18 mouse cellular contexts compared by ENCODE assay signal in genomic region chr17:27064195-27064594, GRCm38 (mm10). TPM values are rescaled to one million over a fixed set of nuclear protein-coding genes. Genes with fewer than 3 reads are reported as not detected.
A peak's percentile ranks its signal among the peaks of the same experiment; 100 is the strongest.
DNase-seq lines count a peak whose midpoint lies in the region; ATAC-seq lines count a peak whose summit lies in the region.
"Had no signal": no experiment of that assay in that cellular context is flagged by ENCODE, and none has a peak within 500 bp of the region (broad histone marks: within the 10 kb centered on the region; RNA-seq: fewer than 3 reads in every experiment).

No protein-coding gene starts in this region.

- no peak for ATAC-seq in heart, embryonic 14.5 days (ENCODE audit: insufficient number of reproducible peaks, insufficient read depth, low FRiP score, low read depth)
- no peak for ATAC-seq in lung, embryonic 16.5 days (ENCODE audit: low read depth)
- ATAC-seq: CD4-positive, CD25-positive, alpha-beta regulatory T cell, adult 4 months; forebrain, embryonic 16.5 days; liver, embryonic 12.5 days had no signal

- no peaks in the 10 kb centered on the region for H3K9me3 ChIP-seq in heart, embryonic 14.5 days (ENCODE audit: control insufficient read depth, low read length)
- 0 out of 2 replicates have a peak, but pooled peaks cover 3% of the 10 kb centered on the region for H3K9me3 ChIP-seq in lung, embryonic 16.5 days (ENCODE audit: control insufficient read depth, low read length)
- H3K9me3 ChIP-seq in limb, embryonic 10.5 days (replicated peaks), result no peaks in the 10 kb centered on the region
- H3K9me3 ChIP-seq: liver, embryonic 12.5 days; midbrain, embryonic 12.5 days had no signal

- H3K4me3 ChIP-seq in heart, embryonic 14.5 days (ENCODE audit: control insufficient read depth in 1 of 2, insufficient read depth in 1 of 2, low read depth in 1 of 2, low read length in 2 of 2), result no peak overlapping the region
- H3K4me3 ChIP-seq in lung, embryonic 16.5 days (ENCODE audit: low read length), result no peak overlapping the region
- no peak overlapping the region for H3K4me3 ChIP-seq in limb, embryonic 10.5 days
- H3K4me3 ChIP-seq: liver, embryonic 12.5 days; midbrain, embryonic 12.5 days had no signal

- H3K4me1 ChIP-seq in heart, embryonic 14.5 days (ENCODE audit: control insufficient read depth in 2 of 2, insufficient read depth in 2 of 2, low read length in 2 of 2), result peaks cover 8 to 14% of the 10 kb centered on the region in 2 experiments; a peak in 3 of 4 replicates
- peaks cover 21% of the 10 kb centered on the region for H3K4me1 ChIP-seq in lung, embryonic 16.5 days (replicated peaks; ENCODE audit: control insufficient read depth, insufficient read depth, low read length)
- peaks cover 28% of the 10 kb centered on the region for H3K4me1 ChIP-seq in limb, embryonic 10.5 days

- no peaks in the 10 kb centered on the region for H3K36me3 ChIP-seq in heart, embryonic 14.5 days (ENCODE audit: control insufficient read depth, insufficient read depth, low read length)
- H3K36me3 ChIP-seq in lung, embryonic 16.5 days (ENCODE audit: control insufficient read depth, insufficient read depth, low read length), result no peaks in the 10 kb centered on the region
- H3K36me3 ChIP-seq in limb, embryonic 10.5 days, result no peaks in the 10 kb centered on the region
- H3K36me3 ChIP-seq: liver, embryonic 12.5 days; midbrain, embryonic 12.5 days had no signal

- WGBS in heart, embryonic 14.5 days, result 65% methylated on average over 2 of the region's 2 CpGs
- 35% methylated on average over 2 of the region's 2 CpGs for WGBS in lung, embryonic 16.5 days
- 69% methylated on average over 2 of the region's 2 CpGs for WGBS in limb, embryonic 10.5 days

- no peak overlapping the region for H3K4me2 ChIP-seq in heart, embryonic 14.5 days (ENCODE audit: low read length)
- no peak overlapping the region for H3K4me2 ChIP-seq in lung, embryonic 16.5 days (ENCODE audit: low read depth, low read length)
- H3K4me2 ChIP-seq: liver, embryonic 12.5 days; midbrain, embryonic 12.5 days had no signal

- H3K9ac ChIP-seq in heart, embryonic 14.5 days (ENCODE audit: low read length), result peak overlapping the region; percentile 30; the same call in 1 of the 2 replicates
- H3K9ac ChIP-seq in lung, embryonic 16.5 days (ENCODE audit: low read length), result no peak overlapping the region
- H3K9ac ChIP-seq: liver, embryonic 12.5 days; midbrain, embryonic 12.5 days had no signal

- no peaks in the 10 kb centered on the region for H3K27me3 ChIP-seq in heart, embryonic 14.5 days (ENCODE audit: control insufficient read depth, insufficient read depth, low read length)
- H3K27me3 ChIP-seq in lung, embryonic 16.5 days (ENCODE audit: control insufficient read depth, insufficient read depth, low read depth, low read length), result no peaks in the 10 kb centered on the region
- peaks cover 4% of the 10 kb centered on the region for H3K27me3 ChIP-seq in limb, embryonic 10.5 days (ENCODE audit: low read depth, poor library complexity, severe bottlenecking)

- H3K27ac ChIP-seq in heart, embryonic 14.5 days (replicated peaks in 1 of 2; ENCODE audit: control insufficient read depth in 1 of 2, insufficient read depth in 1 of 2, low read depth in 2 of 2, low read length in 2 of 2), result no peak overlapping the region
- H3K27ac ChIP-seq in lung, embryonic 16.5 days (ENCODE audit: low read length), result peak overlapping the region; percentile 21
- H3K27ac ChIP-seq in limb, embryonic 10.5 days, result peak overlapping the region; percentile 53
- H3K27ac ChIP-seq: hindbrain, postnatal 0 days; liver, embryonic 12.5 days; midbrain, embryonic 12.5 days had no signal

- no peak for DNase-seq in heart, adult 9 months (ENCODE audit: low spot score in 2 of 2)
- no peak for DNase-seq in lung, adult 18-20 months
- DNase-seq in limb, embryonic 10.5 days (ENCODE audit: low spot score), result no peak
- no peak for DNase-seq in right cerebral cortex, postnatal 36 days (ENCODE audit: low spot score in 2 of 2)
- DNase-seq in embryo, embryonic 10 days (ENCODE audit: low spot score), result no peak
- DNase-seq: adrenal gland, postnatal 14 days; cerebellum, adult 8-10 months; gastrocnemius, postnatal 14 days; heart, postnatal 14 days; kidney, postnatal 14 days; lung, postnatal 36 days had no signal

RNA-seq across cellular contexts. Expression of gene Itpr3, which starts 7.1 kb away (rescaled TPM):
- 1.7 TPM in 2 replicates for polyA plus RNA-seq in heart, embryonic 14.5 days (2014; fragmentation: Nextera tagmentation; extraction: Ambion mirVana)
- polyA plus RNA-seq in lung, embryonic 16.5 days (2015; fragmentation: Nextera tagmentation; extraction: Ambion mirVana), result 6.1 TPM in 2 replicates
- polyA plus RNA-seq in limb, embryonic 10.5 days (2016; fragmentation: Nextera tagmentation; extraction: Ambion mirVana), result 4.3 and 4.8 TPM in 2 replicates

RNA-seq across cellular contexts. Expression of gene Bak1, which starts 35.4 kb away (rescaled TPM):
- 8.2 and 10.5 TPM in 2 replicates for polyA plus RNA-seq in heart, embryonic 14.5 days (2014; fragmentation: Nextera tagmentation; extraction: Ambion mirVana)
- polyA plus RNA-seq in lung, embryonic 16.5 days (2015; fragmentation: Nextera tagmentation; extraction: Ambion mirVana), result 7.8 and 8.1 TPM in 2 replicates
- 3.7 and 4.6 TPM in 2 replicates for polyA plus RNA-seq in limb, embryonic 10.5 days (2016; fragmentation: Nextera tagmentation; extraction: Ambion mirVana)

Comparison
In these comparisons a context has a peak if more than half of its experiments do, and no peak if none do; other contexts are left out.
1. H3K27ac ChIP-seq: peak in lung, embryonic 16.5 days (single experiment) and limb, embryonic 10.5 days (single experiment); none in heart, embryonic 14.5 days (0 of 2).